Mouse (Mus musculus) hindbrain, postnatal 0 days (tissue): ENCODE measurements at regions not wholly inside any gene's neighbourhood (a gene's known extent, or its start where the extent isn't known, plus 50 kb on each side); places are given as distances from the start of the nearest gene placed in this dataset.

Source experiments
- ATAC-seq: fragments of 200-750 bp; cut with Nextera tagmentation; 2 replicates; pipeline ENCODE4 v1.8.0; 2017; ENCODE audit warnings: mild to moderate bottlenecking, moderate TSS enrichment, moderate library complexity
- DNase-seq: peaks from one replicate; pipeline ENCODE4 v3.0.0-alpha.2; 2015; ENCODE audit warnings: low spot score
- H3K27ac ChIP-seq: fragments of 300-500 bp; sonication (generic); 2 replicates; pipeline ENCODE4 v1.5.1; 2014; ENCODE audit warnings: mild to moderate bottlenecking
- H3K27me3 ChIP-seq: fragments of 300-500 bp; sonication (generic); 2 replicates; pipeline ENCODE4 v1.6.1; 2014; ENCODE audit warnings: low read length, mixed read lengths; ENCODE audit not compliant: insufficient read depth
- H3K36me3 ChIP-seq: fragments of 300-500 bp; sonication (generic); 2 replicates; pipeline ENCODE4 v1.6.1; 2014; ENCODE audit warnings: low read length, mixed read lengths; ENCODE audit not compliant: insufficient read depth
- H3K4me1 ChIP-seq: fragments of 300-500 bp; sonication (generic); 2 replicates; pipeline ENCODE4 v1.6.1; 2014; ENCODE audit warnings: antibody characterized with exemption, low read length, mixed read lengths; ENCODE audit not compliant: insufficient read depth
- H3K4me2 ChIP-seq: fragments of 300-500 bp; sonication (generic); 2 replicates; pipeline ENCODE4 v1.6.1; 2014; ENCODE audit warnings: low read depth, mild to moderate bottlenecking, low read length, moderate library complexity, mixed read lengths
- H3K4me3 ChIP-seq: fragments of 300-500 bp; sonication (generic); 2 replicates; pipeline ENCODE4 v1.5.1; 2014; ENCODE audit warnings: low read length
- H3K9ac ChIP-seq: fragments of 300-500 bp; sonication (generic); replicated peaks from 2 replicates; pipeline ENCODE4 v1.6.1; 2014; ENCODE audit warnings: mild to moderate bottlenecking, low read length, moderate library complexity, mixed read lengths
- H3K9me3 ChIP-seq: fragments of 300-500 bp; sonication (generic); 2 replicates; pipeline ENCODE4 v1.6.1; 2016; ENCODE audit warnings: low read length, mixed read lengths
- CTCF ChIP-seq: IDR thresholded peaks from 2 replicates; pipeline ENCODE4 v1.5.1; 2016; ENCODE audit warnings: antibody characterized with exemption, control low read depth, low read depth
- WGBS: fragments of 180-500 bp; shearing (Covaris S2); extraction: QIAGEN DNeasy Blood & Tissue Kit; methylation state at CpG from one replicate; pipeline ENCODE4 v1.1.7; 2014; 5-methylcytosine and 5-hydroxymethylcytosine counted together

DNA sequence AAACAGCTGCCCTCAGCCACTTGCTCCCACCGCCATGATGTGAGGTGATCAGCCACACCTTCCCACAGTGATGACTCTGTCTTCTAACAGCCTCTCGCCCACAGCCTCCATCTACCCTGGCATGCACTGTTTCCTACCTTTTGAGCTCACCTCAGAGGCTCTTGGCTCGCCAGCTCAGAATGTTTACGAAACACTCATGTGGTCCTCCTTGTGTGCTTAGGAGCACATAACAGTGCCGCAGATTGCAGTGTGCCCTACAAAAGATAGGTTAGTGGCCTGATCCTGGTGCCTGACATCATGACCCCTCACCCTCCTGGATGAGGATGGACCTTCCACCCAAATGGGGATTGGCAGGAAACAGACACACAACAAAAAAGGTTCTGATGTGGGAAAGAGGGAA is 134.3 kb upstream of the Irf2bp2 start:
- Histone ChIP-seq H3K4me1 (0 out of 2 replicates have a peak, but pooled peaks cover 2% of the 10 kb centered on the region), H3K4me3 (no peak overlapping the region), H3K4me2 (no peak overlapping the region), H3K36me3 (no peaks in the 10 kb centered on the region), H3K9ac (no peak overlapping the region), H3K9me3 (no peaks in the 10 kb centered on the region), H3K27me3 (no peaks in the 10 kb centered on the region), H3K27ac (no peak overlapping the region)
- ATAC-seq: no peak
- whole genome bisulfite sequencing: 93% methylated on average over 5 of the region's 5 CpGs
- no peak for TF ChIP-seq CTCF
- no peak for DNase-seq

DNA sequence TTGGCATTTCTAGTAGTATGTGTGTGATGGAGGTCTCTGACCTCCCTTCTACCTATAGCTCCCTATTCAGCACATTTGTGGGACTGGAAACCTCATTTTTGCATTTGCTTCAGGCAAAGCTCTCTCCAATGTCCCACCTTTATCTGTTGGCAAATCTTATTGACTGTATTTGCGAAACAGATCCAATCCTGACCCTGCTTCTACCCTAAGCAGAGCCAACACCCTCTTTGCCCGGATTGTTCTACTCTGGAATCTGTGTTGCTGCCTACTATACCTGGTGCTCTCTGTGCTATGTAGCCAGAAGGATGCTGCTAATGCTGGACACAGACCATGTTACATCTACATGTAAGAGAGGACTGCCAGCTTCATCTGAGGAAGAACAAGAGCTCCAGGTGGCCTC is 133.3 kb upstream of the Irf2bp2 start:
- Histone ChIP-seq H3K4me3 (no peak overlapping the region), H3K9me3 (no peaks in the 10 kb centered on the region), H3K4me1 (0 out of 2 replicates have a peak, but pooled peaks cover 1% of the 10 kb centered on the region), H3K36me3 (no peaks in the 10 kb centered on the region), H3K27ac (no peak overlapping the region), H3K27me3 (no peaks in the 10 kb centered on the region), H3K4me2 (no peak overlapping the region), H3K9ac (no peak overlapping the region)
- no peak for TF ChIP-seq CTCF
- ATAC-seq: no peak
- no peak for DNase-seq
- WGBS: 93% methylated on average over 2 of the region's 2 CpGs

DNA sequence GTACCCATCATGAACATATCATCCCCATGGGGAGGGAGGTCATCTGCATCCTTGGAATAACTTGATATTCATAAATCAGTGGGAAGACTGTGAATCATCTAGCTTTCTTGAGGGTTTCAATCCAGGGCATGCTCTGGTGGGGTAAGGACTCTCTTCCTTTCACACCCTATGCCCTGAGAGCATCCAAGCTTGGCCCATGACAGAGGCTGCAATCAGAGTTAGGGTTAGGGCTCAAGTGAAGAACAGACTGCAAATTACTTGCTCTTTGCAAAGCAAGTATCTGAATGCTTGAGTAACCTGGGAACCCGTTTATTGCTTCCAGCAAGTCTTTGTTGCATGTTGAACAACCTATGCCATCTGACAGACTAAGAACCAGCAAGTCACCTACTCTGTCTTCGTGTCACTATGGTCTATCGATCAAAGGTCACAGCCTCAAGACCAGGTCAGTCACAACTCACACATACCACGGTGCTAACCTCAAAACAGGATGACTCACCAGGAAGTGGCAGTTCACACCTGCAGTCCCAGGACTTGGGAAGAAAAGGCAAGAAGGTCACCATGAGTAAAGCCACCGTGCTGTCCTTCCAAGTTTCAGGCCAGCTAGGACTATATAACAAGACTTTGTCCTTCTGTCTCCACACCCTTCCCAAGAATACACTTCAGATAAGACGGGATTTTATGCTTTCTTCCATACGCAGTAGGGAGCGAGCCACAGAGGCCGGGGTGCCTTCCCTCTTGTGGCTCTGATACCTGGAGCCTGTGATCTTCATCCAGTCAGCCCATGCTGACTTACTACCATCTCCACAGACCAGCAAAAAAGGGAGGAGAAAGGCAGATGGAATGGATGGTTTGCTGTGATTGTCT is 129.7 kb upstream of the Irf2bp2 start:
- no peak for ATAC-seq

DNA sequence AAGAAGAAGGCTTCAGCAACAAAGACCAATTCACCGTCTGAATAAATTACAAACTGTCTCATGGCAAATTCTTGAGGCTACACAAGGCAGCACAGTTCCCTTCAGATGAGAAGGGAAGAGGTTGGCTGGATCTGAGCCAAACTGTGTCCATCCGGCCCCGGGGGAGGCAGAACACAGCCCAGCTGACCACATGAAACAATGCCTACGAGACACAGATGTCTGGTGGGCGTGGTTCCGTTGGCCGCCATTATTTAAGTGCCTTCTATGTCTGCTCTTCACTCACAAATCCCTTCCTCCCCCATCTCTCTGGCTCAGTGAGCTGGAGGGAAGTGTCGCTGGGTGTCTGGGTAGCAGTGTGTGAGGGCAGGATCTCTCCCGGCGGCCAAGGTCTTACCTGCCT is 127.8 kb upstream of the Irf2bp2 start:
- no peak for TF ChIP-seq CTCF
- ATAC-seq (0 out of 2 replicates have a peak, but pooled peaks have one; percentile 59), DNase-seq (peak; percentile 67)
- 42% methylated on average over 10 of the region's 10 CpGs for WGBS
- Histone ChIP-seq H3K4me2 (no peak overlapping the region), H3K27me3 (no peaks in the 10 kb centered on the region), H3K36me3 (no peaks in the 10 kb centered on the region), H3K27ac (no peak overlapping the region), H3K9ac (no peak overlapping the region), H3K4me3 (no peak overlapping the region), H3K4me1 (peaks cover 9% of the 10 kb centered on the region; the same call in 1 of the 2 replicates), H3K9me3 (no peaks in the 10 kb centered on the region)

More for the DNA sequence above, 129.7 kb upstream of the Irf2bp2 start:
- TF ChIP-seq CTCF: no peak
- Histone ChIP-seq H3K4me1 (peaks cover 9% of the 10 kb centered on the region; the same call in 1 of the 2 replicates), H3K4me2 (no peak overlapping the region), H3K27me3 (no peaks in the 10 kb centered on the region), H3K36me3 (no peaks in the 10 kb centered on the region), H3K27ac (no peak overlapping the region), H3K4me3 (no peak overlapping the region), H3K9ac (no peak overlapping the region), H3K9me3 (no peaks in the 10 kb centered on the region)
- WGBS: 91% methylated on average over 9 of the region's 9 CpGs
- DNase-seq: no peak

DNA sequence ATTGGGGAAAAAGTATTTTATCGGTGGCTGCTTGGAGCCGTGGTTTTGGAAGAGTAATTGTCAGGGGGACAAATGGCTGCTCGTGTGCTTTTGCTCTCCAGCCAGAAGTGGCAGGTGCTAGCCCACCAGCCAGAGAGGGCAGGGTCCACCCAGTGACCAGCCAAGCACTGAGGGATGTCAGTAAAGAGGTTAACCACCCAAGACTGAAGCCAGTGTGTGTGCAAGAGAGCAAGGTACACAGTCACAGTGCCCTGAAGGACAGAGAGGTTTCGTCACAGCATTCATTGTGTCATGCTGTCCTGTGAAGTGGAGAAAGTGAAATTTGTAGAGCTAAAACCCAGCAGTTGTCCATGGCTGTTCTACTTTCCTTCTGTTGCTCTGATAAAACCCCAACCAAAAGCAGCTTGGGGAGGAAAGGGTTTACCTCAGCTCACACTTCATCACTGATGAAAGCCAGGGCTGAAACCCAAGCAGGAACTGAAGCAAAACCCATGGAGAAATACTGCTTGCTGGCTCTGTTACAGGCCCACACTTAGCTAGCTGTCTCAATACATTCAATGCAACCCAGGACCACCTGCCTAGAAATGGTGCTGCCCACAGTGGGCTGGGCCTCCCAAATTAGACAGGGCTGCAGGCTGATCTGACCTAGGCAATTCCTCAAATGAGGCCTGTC is 126.8 kb upstream of the Irf2bp2 start:
- Histone ChIP-seq H3K4me3 (no peak overlapping the region), H3K27ac (no peak overlapping the region), H3K4me2 (no peak overlapping the region), H3K36me3 (no peaks in the 10 kb centered on the region), H3K4me1 (peaks cover 9% of the 10 kb centered on the region; the same call in 1 of the 2 replicates), H3K27me3 (no peaks in the 10 kb centered on the region), H3K9me3 (no peaks in the 10 kb centered on the region), H3K9ac (no peak overlapping the region)
- WGBS: 76% methylated on average over 4 of the region's 4 CpGs
- no peak for TF ChIP-seq CTCF
- ATAC-seq (no peak), DNase-seq (no peak)

DNA sequence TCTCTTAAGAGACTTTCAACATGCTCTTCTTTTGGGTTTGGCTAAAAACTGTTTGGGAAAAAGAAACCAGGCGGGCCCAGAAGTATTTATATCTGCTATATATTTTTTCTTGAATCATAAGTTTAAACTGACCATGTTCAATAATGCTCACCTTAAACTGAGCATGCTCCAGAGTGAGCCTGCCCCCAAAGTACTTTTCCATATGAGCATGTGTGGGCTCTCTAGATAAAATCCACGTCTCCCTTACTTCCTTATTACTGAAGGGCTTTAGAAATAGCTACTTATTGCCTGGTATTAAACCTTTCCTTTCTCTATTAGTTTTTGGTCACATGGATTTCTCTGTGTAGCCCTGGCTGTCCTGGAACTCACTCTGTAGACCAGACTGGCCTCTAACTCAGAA is 126.0 kb upstream of the Irf2bp2 start:
- Histone ChIP-seq H3K9ac (no peak overlapping the region), H3K4me3 (no peak overlapping the region), H3K4me2 (no peak overlapping the region), H3K4me1 (peaks cover 9% of the 10 kb centered on the region; the same call in 1 of the 2 replicates), H3K27ac (no peak overlapping the region), H3K27me3 (no peaks in the 10 kb centered on the region), H3K36me3 (no peaks in the 10 kb centered on the region), H3K9me3 (no peaks in the 10 kb centered on the region)
- no peak for ATAC-seq
- no peak for TF ChIP-seq CTCF
- no peak for DNase-seq
- 94% methylated on average over 2 of the region's 2 CpGs for WGBS
